Mouse (Mus musculus): ENCODE measurements at regions not wholly inside any gene's neighbourhood (a gene's known extent, or its start where the extent isn't known, plus 50 kb on each side); places are given as distances from the start of the nearest gene placed in this dataset.

GRCm38 (mm10) chr7:33795016-33795415, 51.4 kb downstream of the Scgb1b24 start:
- peak; percentile 14 for DNase-seq (ENCODE audit: low read depth)
